Mouse (Mus musculus): ENCODE data around the gene Cnih3.

Gene Cnih3

DNA sequence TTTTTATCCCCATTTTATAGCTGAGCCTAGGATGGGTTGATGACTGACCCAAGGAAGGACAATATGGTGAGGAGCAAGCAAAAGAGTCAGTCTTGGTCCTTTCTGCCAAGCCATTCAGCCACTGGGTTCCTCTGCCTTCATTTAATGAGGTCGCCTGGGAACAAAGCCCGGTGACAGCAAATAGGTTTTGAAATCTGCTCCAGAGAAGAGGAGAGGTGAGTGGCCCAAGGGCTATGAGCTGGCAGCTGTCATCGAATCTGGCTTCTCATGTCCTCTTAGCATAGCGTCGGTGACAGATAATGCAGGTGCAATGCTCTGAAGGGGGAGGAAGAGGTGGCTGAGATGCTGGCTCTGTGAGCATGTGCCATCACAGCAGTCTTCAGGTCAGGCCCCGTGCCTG is 100.7 kb downstream of the Cnih3 start:
- DNase-seq (ENCODE audit: low spot score), result no peak

DNA sequence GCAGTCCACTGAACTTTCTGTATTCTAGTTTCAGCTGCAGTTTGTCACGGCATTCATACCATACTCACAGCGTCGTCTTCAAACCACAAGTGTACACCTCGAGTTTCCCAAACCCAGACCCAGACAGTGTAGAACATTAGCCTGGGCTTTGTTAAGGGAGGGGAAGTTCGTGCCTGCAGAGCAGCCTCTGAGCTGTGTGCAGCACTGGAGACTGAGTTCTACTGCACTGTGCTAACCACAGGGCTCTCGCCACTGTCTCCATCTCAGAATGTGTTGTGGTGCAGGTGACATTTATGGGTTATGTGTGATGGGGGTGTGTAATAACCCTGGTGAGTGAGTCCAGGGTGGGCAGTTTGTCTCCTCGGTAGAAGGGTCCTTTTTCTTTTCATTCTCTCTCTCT is 104.5 kb downstream of the Cnih3 start:
- DNase-seq (ENCODE audit: low spot score), result no peak

DNA sequence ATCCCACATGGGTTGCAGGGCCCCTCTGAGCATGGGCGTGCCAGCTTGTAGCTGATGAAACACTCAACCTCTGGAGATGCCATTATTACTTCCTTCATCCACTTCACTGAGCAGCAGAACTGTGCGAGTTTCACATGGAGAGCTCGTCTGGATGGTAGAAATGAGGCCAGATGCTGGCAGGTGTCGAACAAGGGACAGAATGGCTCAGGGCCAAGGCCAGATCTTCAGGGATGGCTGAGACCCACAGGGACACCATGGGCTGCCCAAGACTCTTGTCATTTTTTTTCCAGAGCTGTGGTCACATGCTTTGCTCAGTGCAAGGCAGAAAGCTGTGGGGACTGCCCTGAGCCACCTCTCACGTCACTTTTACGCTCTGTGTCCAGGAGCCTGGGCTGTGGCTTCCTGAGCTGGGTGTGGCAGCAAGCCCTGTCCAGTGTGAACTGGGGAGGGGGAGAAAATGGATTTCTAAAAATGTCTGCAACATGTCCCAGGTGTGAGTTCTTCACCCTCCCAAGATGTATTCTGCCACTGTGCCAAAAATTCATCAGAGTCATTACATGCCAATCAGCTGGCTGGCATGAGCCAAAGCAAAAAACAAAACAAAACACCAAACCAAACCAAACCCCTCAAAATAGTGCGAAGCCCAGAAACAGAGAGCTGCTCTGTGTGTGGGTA is 107.1 kb downstream of the Cnih3 start:
- no peak for DNase-seq (ENCODE audit: low spot score)

DNA sequence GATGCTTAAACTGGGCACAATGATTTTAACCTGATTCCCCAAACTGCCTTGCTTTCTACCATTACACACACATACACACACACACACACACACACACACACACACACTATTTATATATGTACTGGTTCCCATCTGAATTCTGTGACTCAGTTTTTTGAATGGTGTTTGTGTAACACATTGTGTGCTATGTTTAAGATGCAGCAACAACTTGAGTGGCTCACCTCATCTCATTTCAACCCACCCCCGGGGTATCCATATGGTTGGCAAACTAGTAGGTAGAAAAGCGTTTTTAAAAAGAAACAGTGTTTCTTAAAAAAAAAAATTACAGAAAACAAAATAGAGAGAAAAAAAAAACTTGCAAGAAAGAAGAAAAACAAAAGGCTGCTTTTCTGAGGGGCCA is 107.9 kb downstream of the Cnih3 start:
- DNase-seq (ENCODE audit: low spot score), result no peak

DNA sequence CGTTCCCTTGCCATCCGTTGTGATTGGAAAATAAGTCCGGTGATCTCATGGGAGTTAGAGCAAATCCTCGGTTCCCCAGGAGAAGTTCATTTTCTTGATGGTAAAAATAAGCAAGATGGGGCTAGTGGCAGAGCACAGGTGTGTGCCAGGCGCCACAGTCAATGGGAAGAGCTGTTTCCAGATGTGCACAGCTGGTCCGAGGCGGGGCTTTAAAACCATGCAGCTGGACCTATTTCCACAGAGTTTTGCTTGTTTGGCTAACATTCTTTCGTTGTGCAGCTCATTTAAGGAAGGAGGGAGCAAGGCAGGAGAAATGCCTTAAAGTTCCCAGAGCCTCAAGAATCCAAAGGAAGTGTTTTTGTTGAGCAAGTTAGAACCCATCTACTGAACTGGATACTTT is 109.1 kb downstream of the Cnih3 start:
- DNase-seq (ENCODE audit: low spot score), result no peak

DNA sequence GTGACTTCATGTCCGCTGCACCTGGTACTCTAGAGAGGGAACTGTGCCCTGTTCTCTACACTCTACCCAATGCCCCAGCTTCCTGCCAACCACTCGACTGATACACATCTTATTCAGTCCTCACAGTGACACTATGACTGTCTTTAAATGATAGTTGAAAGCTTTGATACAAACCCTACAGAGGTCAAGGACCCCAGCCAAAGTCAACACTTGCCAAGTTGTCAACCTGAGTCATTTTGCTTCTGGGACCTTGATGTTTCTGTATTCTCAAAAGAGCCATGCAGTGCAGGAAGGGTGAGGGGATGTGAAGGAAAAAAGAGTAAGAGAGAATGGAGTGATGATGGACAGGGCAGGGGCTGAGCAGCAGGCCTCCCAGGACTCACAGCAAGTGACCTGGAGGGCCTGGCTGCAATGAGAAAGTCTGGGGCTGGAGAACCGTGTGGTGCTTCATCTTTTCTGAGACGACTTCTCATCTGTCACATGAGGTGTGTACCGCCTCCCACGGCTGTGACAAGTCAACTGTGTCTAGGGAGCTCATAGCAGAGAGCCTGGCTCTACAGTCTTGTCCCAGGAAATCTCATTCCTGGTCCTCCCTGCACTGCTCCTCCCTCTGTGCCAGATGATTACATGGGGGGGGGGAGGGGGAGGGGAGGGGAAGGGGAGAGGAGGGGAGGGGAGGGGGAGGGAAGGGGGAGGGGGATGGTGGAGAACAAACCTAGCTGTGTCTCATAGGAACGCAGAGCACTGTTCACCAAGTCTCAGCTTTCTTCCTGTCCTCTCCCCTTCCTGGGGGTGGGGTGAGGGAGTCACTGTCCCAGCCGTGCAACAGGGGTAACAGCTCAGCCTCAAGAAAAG is 109.8 kb downstream of the Cnih3 start:
- DNase-seq (ENCODE audit: low spot score), result no peak

DNA sequence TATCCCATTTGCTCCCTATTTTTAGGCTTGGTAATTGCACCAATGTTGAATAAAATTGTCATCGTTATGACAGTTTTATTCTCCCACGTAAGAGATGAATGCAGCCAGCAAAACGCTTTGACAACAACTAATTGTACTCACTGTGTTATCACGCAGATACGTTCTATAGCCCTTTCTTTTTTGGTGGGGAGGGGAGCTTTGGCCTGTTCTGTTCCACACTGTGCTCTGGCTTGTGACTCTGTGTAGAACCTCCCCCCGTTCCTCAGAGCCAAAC is 110.4 kb downstream of the Cnih3 start:
- DNase-seq (ENCODE audit: low spot score), result no peak

DNA sequence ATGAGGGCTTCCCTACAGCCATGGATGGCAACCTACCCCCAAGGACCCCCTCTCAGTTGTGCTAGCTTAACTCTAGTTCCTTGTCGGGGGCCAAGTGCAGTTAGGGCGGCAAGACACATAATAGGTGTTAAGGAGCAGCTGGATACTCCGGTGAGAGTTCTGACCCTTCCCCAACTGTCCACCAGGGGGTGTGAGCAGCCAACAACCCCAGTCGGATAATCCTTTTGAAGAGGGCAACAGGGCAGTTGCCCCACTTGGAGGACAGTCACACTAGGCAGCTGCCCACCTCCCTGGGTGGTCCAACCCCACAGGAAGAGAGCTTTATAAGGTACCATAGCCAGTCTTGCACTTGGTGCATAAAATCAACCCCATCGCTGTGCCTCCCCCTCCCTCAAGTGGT is 112.6 kb downstream of the Cnih3 start:
- no peak for DNase-seq (ENCODE audit: low spot score)

DNA sequence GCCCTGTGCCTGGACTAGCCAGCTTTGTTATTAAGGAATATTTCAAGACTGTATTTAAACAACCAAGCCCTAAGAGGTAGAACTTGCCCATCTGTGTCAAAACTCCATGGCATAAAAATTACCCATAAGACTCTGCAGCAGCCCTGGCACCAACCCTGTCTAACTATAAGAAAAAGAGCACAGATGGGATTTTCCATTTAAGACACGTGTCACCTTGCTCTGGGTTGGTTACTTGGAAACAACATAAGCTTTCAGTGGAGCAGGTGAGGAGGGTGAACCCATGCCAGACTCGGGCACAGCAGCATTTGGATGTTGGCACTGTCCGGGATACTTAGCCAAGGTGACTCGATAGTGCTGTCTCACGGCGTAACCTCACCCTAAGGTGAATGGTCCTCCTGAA is 113.6 kb downstream of the Cnih3 start:
- no peak for DNase-seq (ENCODE audit: low spot score)

DNA sequence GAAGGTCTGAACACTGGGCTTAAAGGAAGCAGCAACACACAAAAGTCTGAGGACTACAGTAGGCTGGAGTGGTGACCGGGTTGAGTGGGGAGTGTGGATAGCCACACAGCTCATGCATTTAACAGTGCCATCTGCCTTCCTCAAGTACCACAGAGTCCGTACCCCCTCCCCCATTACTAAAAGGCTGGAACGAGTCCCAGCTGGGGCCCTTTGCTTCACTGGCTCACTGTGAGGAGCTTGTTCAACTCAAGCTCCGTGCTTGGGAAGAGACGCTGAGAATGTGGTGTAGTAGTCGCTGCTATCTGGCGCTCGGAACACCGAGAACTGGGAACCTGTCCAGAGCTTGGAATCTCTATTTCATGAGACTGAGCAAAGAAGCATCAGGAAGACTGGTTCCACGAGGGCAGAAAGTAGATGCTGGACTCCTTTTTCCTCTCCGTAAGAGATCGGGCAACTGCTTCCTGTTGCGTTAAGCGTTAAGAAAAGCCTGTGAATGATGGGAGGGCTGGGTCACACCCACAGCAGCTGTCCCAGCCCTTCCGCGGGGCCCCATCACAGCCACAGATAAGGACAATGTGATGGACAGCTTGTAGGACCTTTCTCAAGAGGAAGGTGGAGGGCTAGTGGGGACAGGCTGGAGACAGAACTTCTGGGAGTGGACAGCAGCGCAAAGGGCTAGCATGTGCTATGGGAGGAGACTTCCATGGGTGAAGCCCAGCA is 114.3 kb downstream of the Cnih3 start:
- DNase-seq (ENCODE audit: low spot score), result no peak

DNA sequence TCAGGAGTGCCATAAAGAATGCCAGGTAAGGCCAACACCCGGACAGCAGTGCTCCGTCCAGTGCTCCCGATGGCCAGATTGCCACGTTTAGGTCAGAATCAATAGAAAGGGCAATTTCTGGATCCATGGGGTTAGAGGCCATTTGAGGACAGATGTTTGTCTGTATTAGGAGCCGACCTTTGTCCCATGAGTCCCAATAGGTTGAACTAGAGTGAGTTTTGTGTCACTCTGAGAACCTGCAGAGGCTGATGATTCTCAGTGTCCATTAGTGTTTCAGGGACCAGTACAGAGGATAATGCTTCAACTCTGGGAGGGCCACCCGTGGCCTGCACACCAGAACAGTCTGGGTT is 114.9 kb downstream of the Cnih3 start:
- DNase-seq (ENCODE audit: low spot score), result no peak

DNA sequence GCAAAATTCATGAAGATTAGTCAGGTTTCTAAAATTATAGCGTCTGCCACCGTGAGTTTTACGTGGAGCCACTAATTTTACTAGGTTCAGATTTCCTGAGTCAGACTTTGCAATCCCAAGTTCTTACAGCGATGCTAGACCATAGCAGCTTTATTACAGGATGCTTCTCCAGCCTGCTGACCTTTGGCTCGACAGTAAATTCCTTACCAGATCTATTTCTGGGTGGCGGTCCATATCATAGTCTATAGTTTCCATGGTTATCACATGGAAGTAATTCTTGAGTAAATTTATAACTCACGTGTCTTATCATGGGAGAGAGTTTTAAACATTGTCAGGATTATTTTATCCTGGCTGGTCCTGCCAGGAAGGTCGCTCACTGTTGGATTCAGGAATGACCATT is 117.0 kb downstream of the Cnih3 start:
- DNase-seq (ENCODE audit: low spot score), result no peak

DNA sequence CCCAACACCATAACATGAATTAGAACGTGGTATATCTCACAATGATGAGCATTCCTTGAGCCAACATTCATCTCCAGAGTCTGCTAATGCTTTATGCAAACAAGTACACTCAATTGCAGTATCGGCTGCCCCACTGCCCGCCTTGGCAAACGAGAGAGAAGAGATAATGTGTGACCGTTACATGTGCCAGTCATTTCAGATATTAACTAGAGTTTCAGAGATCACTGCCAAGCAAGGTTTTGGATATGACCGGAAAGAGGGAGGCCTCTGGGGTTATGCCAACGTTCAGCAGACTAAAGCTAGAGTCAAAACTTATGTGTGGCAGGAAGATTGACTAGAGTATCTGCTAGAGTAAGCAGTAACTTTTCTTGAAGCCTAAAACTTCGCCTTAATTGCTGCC is 123.7 kb downstream of the Cnih3 start:
- no peak for DNase-seq (ENCODE audit: low spot score)

DNA sequence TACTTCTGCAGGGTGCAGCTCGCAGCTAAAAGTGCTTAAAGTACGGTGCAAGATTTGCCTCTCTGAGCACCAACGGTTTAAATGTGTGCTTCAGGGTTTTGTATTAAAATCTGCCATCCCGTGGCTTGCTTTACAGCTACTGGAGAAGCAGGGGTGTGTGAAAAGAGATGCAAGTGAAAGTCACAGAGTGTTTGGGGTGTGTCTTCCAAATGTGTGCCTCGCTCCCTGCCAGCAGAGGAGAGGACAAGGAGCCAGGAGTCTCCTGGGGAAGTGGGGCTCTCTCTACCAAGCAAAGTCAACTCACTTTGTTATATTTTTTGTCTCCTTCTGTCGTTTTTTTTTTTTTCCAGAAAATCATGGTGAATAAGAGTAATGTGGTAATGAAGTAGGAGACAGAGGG is 124.1 kb downstream of the Cnih3 start:
- DNase-seq (ENCODE audit: low spot score), result no peak

DNA sequence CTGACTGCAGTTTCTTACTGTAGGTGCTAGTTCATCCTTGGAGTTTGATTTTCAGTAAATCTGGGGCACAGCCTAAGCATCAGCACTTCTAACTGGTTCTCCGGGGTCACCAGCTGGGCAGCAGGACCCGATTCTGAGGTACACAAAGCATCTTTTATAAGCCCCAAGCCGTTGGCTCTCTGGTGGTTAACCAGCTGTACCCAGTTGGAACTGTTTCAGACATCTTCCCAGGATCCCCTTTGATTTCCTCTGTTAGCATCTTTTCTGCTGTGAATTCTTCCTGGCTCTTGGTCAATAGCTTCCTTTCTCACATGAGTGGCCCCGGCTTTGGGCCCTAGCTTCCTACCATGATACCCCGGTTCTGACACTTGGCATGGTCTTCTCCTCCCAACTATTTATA is 132.3 kb downstream of the Cnih3 start:
- no peak for DNase-seq (ENCODE audit: low spot score)

DNA sequence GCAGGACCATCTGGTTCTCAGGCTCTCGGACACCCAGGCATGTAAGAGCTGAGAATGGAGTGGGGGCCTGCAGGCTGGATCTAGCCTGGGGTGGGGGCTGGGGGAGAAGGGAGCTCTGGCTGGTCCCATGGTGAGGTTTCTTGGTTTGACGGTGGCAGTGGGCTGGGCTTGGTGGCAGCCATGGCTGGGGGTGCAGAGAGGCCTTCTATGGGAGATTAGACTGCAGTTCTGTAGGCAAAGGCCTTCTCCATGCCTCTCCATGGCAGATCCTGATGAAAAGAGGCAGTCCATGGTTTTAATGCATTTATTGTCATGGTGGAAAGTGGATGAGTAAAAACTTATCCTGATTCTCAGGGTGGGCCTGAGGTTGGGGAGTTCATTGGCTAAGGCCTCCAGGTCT is 151.0 kb downstream of the Cnih3 start:
- DNase-seq (ENCODE audit: low spot score), result no peak

DNA sequence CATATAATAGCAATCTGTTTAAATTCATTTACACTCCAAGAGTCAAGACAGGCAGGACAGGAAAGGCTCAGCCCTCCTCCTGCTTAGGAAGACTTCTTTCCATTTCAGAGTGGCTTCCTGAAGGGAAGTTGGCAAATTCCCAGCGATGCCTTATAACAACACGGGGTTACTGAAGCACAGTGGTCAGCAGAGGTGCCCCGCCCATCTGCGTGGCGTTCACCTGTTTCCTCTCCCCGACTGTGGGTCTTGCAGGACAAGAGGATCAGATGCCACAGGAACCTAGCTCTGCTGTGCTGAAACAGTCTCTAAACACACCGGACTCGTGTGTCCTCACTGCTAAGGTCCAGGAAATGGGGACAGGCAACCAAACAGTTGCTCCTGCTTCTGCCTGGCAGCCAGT is 152.9 kb downstream of the Cnih3 start:
- no peak for DNase-seq (ENCODE audit: low spot score)

Data from ovary, adult 18-20 months (tissue).